8 mouse cellular contexts compared by ENCODE assay signal in the genomic region with DNA sequence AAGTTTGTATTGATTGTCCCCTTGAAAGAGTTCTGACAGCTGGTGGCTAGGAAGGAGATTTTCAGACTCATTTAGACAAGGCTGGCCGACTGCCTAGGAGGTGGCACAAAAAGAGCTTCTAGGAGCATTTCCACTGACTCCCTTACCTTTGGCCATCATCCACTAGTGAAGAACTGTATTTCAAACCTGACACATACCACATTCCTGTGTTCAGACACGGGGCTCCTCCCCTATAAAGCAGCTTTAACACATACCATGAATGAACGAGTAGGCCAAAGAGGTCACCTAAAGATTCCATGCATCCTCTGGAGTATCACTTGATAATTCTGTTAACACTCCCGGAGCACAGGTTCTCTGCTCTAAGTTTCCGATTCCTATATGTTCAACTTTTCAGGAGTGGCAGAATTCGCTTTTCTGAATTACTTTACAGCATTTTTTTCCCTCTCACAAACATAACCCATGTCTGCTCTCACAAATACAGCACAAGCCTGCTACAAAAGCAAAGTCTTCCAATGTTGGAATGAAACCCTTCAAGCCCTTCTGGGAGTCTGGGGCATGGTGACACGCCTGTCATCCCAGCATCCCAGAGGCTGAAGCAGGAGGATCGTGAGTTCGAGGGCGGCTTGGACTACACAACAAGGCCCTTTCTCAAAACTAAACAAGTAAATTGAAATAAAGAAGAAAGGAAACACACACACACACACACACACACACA. TPM values are rescaled to one million over a fixed set of nuclear protein-coding genes. Genes with fewer than 3 reads are reported as not detected.
DNase-seq lines count a peak whose midpoint lies in the region; ATAC-seq and TF ChIP-seq lines count a peak whose summit lies in the region.

No protein-coding gene starts in this region.

- no peak for TF ChIP-seq EP300 in heart, postnatal 0 days (IDR thresholded peaks at IDR 0.05; ENCODE audit: low read depth)

- H3K4me1 ChIP-seq in heart, embryonic 10.5 days = peaks cover 9% of the 10 kb centered on the region
- peaks cover 8% of the 10 kb centered on the region for H3K4me1 ChIP-seq in E14TG2a.4 (replicated peaks; ENCODE audit: low read depth, low read length)
- H3K4me1 ChIP-seq in heart, postnatal 0 days (ENCODE audit: control insufficient read depth, insufficient read depth) = peaks cover 7% of the 10 kb centered on the region
- peaks cover 6% of the 10 kb centered on the region for H3K4me1 ChIP-seq in liver, embryonic 11.5 days (replicated peaks; ENCODE audit: control insufficient read depth, insufficient read depth, low read length)

- no peaks in the 10 kb centered on the region for H3K9me3 ChIP-seq in heart, embryonic 10.5 days
- no peaks in the 10 kb centered on the region for H3K9me3 ChIP-seq in E14TG2a.4 (ENCODE audit: low read length)
- H3K9me3 ChIP-seq in heart, postnatal 0 days (replicated peaks; ENCODE audit: control insufficient read depth, low read length) = no peaks in the 10 kb centered on the region
- no peaks in the 10 kb centered on the region for H3K9me3 ChIP-seq in liver, embryonic 11.5 days (ENCODE audit: control insufficient read depth, low read length)

- peak overlapping the region; percentile 62 for H3K4me2 ChIP-seq in heart, postnatal 0 days (ENCODE audit: low read depth, low read length)
- H3K4me2 ChIP-seq in liver, embryonic 11.5 days = peak overlapping the region; percentile 80

- peak overlapping the region; percentile 96 for H3K27ac ChIP-seq in heart, embryonic 10.5 days
- peak overlapping the region; percentile 75 for H3K27ac ChIP-seq in heart, postnatal 0 days (ENCODE audit: low read depth)
- peak overlapping the region; percentile 8; the same call in 1 of the 2 replicates for H3K27ac ChIP-seq in liver, embryonic 11.5 days (ENCODE audit: low read depth, low read length)

- TF ChIP-seq CTCF in E14TG2a.4 (conservative IDR thresholded peaks at IDR 0.05; ENCODE audit: low read length) = no peak
- no peak for TF ChIP-seq CTCF in heart, postnatal 0 days (IDR thresholded peaks at IDR 0.05; ENCODE audit: low read depth)

- no peak for DNase-seq in heart, embryonic 10.5 days (ENCODE audit: low spot score)
- no peak for DNase-seq in heart, postnatal 25 days (ENCODE audit: low spot score)
- peak; percentile 12 for DNase-seq in cerebellum, adult 9-11 months
- peak; percentile 10 for DNase-seq in heart, postnatal 0 days (ENCODE audit: low spot score)
- no peak for DNase-seq in liver, embryonic 11.5 days (ENCODE audit: low spot score)
- peak; percentile 22 for DNase-seq in right cerebral cortex, postnatal 14 days
- no peak for DNase-seq in thymus, postnatal 25 days

- H3K4me3 ChIP-seq in heart, embryonic 10.5 days = peak overlapping the region; percentile 83
- H3K4me3 ChIP-seq in E14TG2a.4 (replicated peaks; ENCODE audit: low read length) = peak overlapping the region; percentile 80
- peak overlapping the region; percentile 81 for H3K4me3 ChIP-seq in heart, postnatal 0 days (ENCODE audit: low read depth, low read length)
- peak overlapping the region; percentile 74 for H3K4me3 ChIP-seq in liver, embryonic 11.5 days (ENCODE audit: low read depth, low read length)

- H3K9ac ChIP-seq in heart, postnatal 0 days (replicated peaks; ENCODE audit: low read depth, low read length) = peak overlapping the region; percentile 74
- H3K9ac ChIP-seq in liver, embryonic 11.5 days (ENCODE audit: low read depth, low read length) = peak overlapping the region; percentile 75

- WGBS in heart, embryonic 10.5 days = 21% methylated on average over 10 of the region's 10 CpGs
- WGBS in heart, postnatal 0 days = 12% methylated on average over 10 of the region's 10 CpGs
- 22% methylated on average over 10 of the region's 10 CpGs for WGBS in liver, embryonic 11.5 days

- ATAC-seq in heart, postnatal 0 days (ENCODE audit: insufficient read depth, low read depth) = peak; percentile 36
- ATAC-seq in liver, embryonic 11.5 days (replicated peaks; ENCODE audit: low FRiP score) = peak; percentile 37

- H3K36me3 ChIP-seq in heart, embryonic 10.5 days = peaks cover 7% of the 10 kb centered on the region; the same call in 1 of the 2 replicates
- 0 out of 2 replicates have a peak, but pooled peaks cover 7% of the 10 kb centered on the region for H3K36me3 ChIP-seq in E14TG2a.4 (ENCODE audit: insufficient read depth, low read length)
- 0 out of 2 replicates have a peak, but pooled peaks cover 4% of the 10 kb centered on the region for H3K36me3 ChIP-seq in heart, postnatal 0 days (replicated peaks; ENCODE audit: control insufficient read depth, insufficient read depth, low read length)
- H3K36me3 ChIP-seq in liver, embryonic 11.5 days (ENCODE audit: control insufficient read depth, insufficient read depth, low read length) = peaks cover 7% of the 10 kb centered on the region; the same call in 1 of the 2 replicates

- no peaks in the 10 kb centered on the region for H3K27me3 ChIP-seq in heart, embryonic 10.5 days (ENCODE audit: insufficient read depth, poor library complexity, severe bottlenecking)
- H3K27me3 ChIP-seq in E14TG2a.4 (ENCODE audit: insufficient read depth, low read length) = no peaks in the 10 kb centered on the region
- H3K27me3 ChIP-seq in heart, postnatal 0 days (ENCODE audit: control insufficient read depth, insufficient read depth, low read length) = no peaks in the 10 kb centered on the region
- no peaks in the 10 kb centered on the region for H3K27me3 ChIP-seq in liver, embryonic 11.5 days (replicated peaks; ENCODE audit: control insufficient read depth, insufficient read depth, low read length)

- intact Hi-C loops in heart, postnatal 25 days (cut with DNase I) = loop anchor here (5.0 to 10.0 kb wide), 2 partner anchors 95 to 1812 kb away; a partner anchor contains a TSS

RNA-seq across cellular contexts. Expression of a gene that starts 0.6 kb away (rescaled TPM):
- 45.9 and 52.2 TPM in 2 replicates for polyA plus RNA-seq in heart, embryonic 10.5 days (2016; fragmentation: Nextera tagmentation; extraction: Ambion mirVana)
- 1 to 10 TPM; 7.4 to 7.7 TPM for total RNA-seq in heart, postnatal 25 days (2021)
- total RNA-seq in heart, postnatal 0 days (2014; rRNA removed; ENCODE audit: low replicate concordance) = 8.0 and 9.2 TPM in 2 replicates
- 40.5 and 42.3 TPM in 2 replicates for polyA plus RNA-seq in heart, postnatal 0 days (2015; fragmentation: Nextera tagmentation; extraction: Ambion mirVana)
- polyA plus RNA-seq in liver, embryonic 11.5 days (2014; fragmentation: Nextera tagmentation; extraction: Ambion mirVana) = 59.9 and 63.6 TPM in 2 replicates

RNA-seq across cellular contexts. Expression of a gene that starts 45.3 kb away (rescaled TPM):
- not detected in 2 replicates for polyA plus RNA-seq in heart, embryonic 10.5 days (2016; fragmentation: Nextera tagmentation; extraction: Ambion mirVana)
- total RNA-seq in heart, postnatal 25 days (2021) = under 1 TPM in 1 of 2 experiments, not detected in 1; 0.17 TPM
- not detected in 2 replicates for total RNA-seq in heart, postnatal 0 days (2014; rRNA removed; ENCODE audit: low replicate concordance)
- polyA plus RNA-seq in heart, postnatal 0 days (2015; fragmentation: Nextera tagmentation; extraction: Ambion mirVana) = 0.12 and 0.19 TPM in 2 replicates
- 0.10 TPM in 1 of 2 replicates, not detected in the other for polyA plus RNA-seq in liver, embryonic 11.5 days (2014; fragmentation: Nextera tagmentation; extraction: Ambion mirVana)

Comparison
In these comparisons a context has a peak if more than half of its experiments do, and no peak if none do; other contexts are left out.
1. DNase-seq: peak in cerebellum, adult 9-11 months (single experiment), heart, postnatal 0 days (single experiment) and right cerebral cortex, postnatal 14 days (single experiment); none in heart, embryonic 10.5 days (single experiment), heart, postnatal 25 days (single experiment), liver, embryonic 11.5 days (single experiment) and thymus, postnatal 25 days (single experiment).
2. H3K27ac ChIP-seq: peak in every context shown above with its lines; median percentile 96 in heart, embryonic 10.5 days; 75 in heart, postnatal 0 days; 8 in liver, embryonic 11.5 days.
3. Peak in every context shown above with its lines, with median percentiles within 50 percentile points of each other: H3K4me3 ChIP-seq.